Mouse (Mus musculus): ENCODE results near the gene Eif4enif1. TPM values are rescaled to one million over a fixed set of nuclear protein-coding genes. Genes with fewer than 3 reads are reported as not detected.

Eif4enif1 gene
- total and polyA plus RNA-seq, 3 experiments: 54.5 to 127 (median 60.8) TPM

DNA sequence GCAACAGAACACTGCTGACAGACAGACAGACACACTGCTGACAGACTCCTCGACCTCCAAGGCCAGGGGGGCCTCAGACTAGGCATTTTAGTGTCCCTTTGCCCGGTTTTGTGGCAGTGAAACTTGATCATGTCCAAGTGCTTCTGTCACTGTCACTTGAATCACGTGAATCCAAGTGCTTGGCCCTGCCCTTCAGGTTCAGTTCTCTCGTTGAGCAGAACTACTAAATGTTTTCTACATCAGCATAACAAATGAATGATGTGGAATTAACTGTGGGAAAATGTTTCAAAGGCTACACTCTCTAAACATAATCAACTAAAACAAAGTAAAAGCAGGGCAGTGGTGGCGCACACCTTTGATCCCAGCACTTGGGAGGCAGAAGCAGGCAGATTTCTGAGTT, 76.2 kb downstream of the Eif4enif1 start:
- Histone ChIP-seq H3K27me3 (replicated peaks) (no peaks in the 10 kb centered on the region), H3K4me2 (ENCODE audit: insufficient read depth, low read depth, poor library complexity, severe bottlenecking) (no peak overlapping the region), H3K4me3 (replicated peaks in 1 of 3; ENCODE audit: low read depth in 2 of 3, low read length in 2 of 3, poor library complexity in 1 of 3) (no peak overlapping the region), H3K36me3 (replicated peaks in 1 of 2; ENCODE audit: control insufficient read depth in 1 of 2, insufficient read depth in 1 of 2, low read length in 1 of 2) (no peaks in the 10 kb centered on the region), H3K27ac (ENCODE audit: insufficient read depth, low read depth) (no peak overlapping the region), H3K9me3 (replicated peaks; ENCODE audit: low read length) (peaks cover 11% of the 10 kb centered on the region), H3K4me1 (ENCODE audit: control insufficient read depth in 1 of 2, insufficient read depth in 2 of 2) (no peaks in the 10 kb centered on the region), H3K9ac (ENCODE audit: insufficient read depth, low read depth) (no peak overlapping the region), H3K79me2 (replicated peaks; ENCODE audit: control insufficient read depth, extremely low read depth, insufficient read depth, poor library complexity, severe bottlenecking) (no peaks in the 10 kb centered on the region)
- in situ Hi-C loops (cut with MboI; ENCODE audit: low pct_ligation_motif_present, low pct_unique_long_range_greater_than_20kb, low sequenced_read_pairs) (no loop called here), dilution Hi-C loops (cut with MboI; ENCODE audit: extremely low pct_ligation_motif_present, extremely low pct_unique_long_range_greater_than_20kb, low sequenced_read_pairs) (no loop called here)
- TF ChIP-seq PAX5 (IDR thresholded peaks at IDR 0.05; ENCODE audit: low read length): no peak
- no peak for TF ChIP-seq ETS1 (conservative IDR thresholded peaks at IDR 0.05; ENCODE audit: low read depth, low read length)
- no peak for TF ChIP-seq JUND (conservative IDR thresholded peaks at IDR 0.05; ENCODE audit: low read depth, low read length)
- no peak for TF ChIP-seq EP300 (IDR thresholded peaks at IDR 0.05; ENCODE audit: low read length)
- TF ChIP-seq CTCF (conservative IDR thresholded peaks at IDR 0.05 in 1 of 2, IDR thresholded peaks at IDR 0.05 in 1 of 2; ENCODE audit: low read depth in 2 of 2, low read length in 2 of 2): no peak
- no peak for TF ChIP-seq MAFK (IDR thresholded peaks at IDR 0.05; ENCODE audit: insufficient replicate concordance, low read length)
- TF ChIP-seq POLR2A (IDR thresholded peaks at IDR 0.05; ENCODE audit: low read depth, low read length): no peak
- TF ChIP-seq BHLHE40 (IDR thresholded peaks at IDR 0.05; ENCODE audit: low read depth, low read length): no peak
- TF ChIP-seq IRF4 (IDR thresholded peaks at IDR 0.05; ENCODE audit: low read depth, low read length): no peak
- TF ChIP-seq E2F4 (IDR thresholded peaks at IDR 0.05; ENCODE audit: insufficient replicate concordance, low read depth, low read length): no peak
- TF ChIP-seq MXI1 (IDR thresholded peaks at IDR 0.05; ENCODE audit: low read depth, low read length): no peak
- no peak for TF ChIP-seq USF1 (IDR thresholded peaks at IDR 0.05; ENCODE audit: low read depth, low read length)
- TF ChIP-seq KAT2A (IDR thresholded peaks at IDR 0.05; ENCODE audit: insufficient replicate concordance, low read length): no peak
- TF ChIP-seq TBP (conservative IDR thresholded peaks at IDR 0.05; ENCODE audit: low read depth, low read length): no peak
- TF ChIP-seq RCOR1 (conservative IDR thresholded peaks at IDR 0.05; ENCODE audit: low read depth, low read length): no peak
- no peak for DNase-seq (ENCODE audit: extremely low read depth)

DNA sequence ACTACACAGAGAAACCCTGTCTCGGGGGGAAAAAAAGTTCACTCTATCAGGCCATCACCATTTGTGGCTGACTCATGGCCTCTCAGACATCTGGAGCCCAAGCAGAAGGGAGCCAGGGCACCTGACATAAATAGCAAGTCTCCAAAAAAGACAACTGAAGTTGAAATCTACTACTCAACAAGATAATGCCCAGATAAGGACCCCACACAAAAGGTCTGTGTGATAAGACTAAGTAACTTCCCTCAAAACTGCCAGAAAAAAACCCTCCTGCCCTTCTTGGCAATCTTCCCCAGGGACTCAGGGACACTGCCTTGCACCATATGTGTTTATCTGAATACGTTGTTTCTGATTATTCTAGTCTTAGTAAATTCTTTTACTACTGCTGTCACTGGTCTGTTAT, 77.5 kb downstream of the Eif4enif1 start:
- no peak for TF ChIP-seq E2F4 (IDR thresholded peaks at IDR 0.05; ENCODE audit: insufficient replicate concordance, low read depth, low read length)
- TF ChIP-seq JUND (conservative IDR thresholded peaks at IDR 0.05; ENCODE audit: low read depth, low read length): no peak
- no peak for TF ChIP-seq RAD21 (IDR thresholded peaks at IDR 0.05; ENCODE audit: low read depth, low read length)
- no peak for TF ChIP-seq SMC3 (IDR thresholded peaks at IDR 0.05; ENCODE audit: low read depth, low read length)
- TF ChIP-seq ELF1 (IDR thresholded peaks at IDR 0.05; ENCODE audit: low read depth, low read length): no peak
- TF ChIP-seq TCF12 (IDR thresholded peaks at IDR 0.05; ENCODE audit: low read depth, low read length): no peak
- TF ChIP-seq ZMIZ1 (IDR thresholded peaks at IDR 0.05; ENCODE audit: low read depth, low read length): no peak
- TF ChIP-seq JUN (IDR thresholded peaks at IDR 0.05; ENCODE audit: insufficient read depth, low read depth, low read length): no peak
- TF ChIP-seq USF2 (conservative IDR thresholded peaks at IDR 0.05; ENCODE audit: low read depth, low read length): no peak
- TF ChIP-seq POLR2A (IDR thresholded peaks at IDR 0.05; ENCODE audit: low read depth, low read length): no peak
- TF ChIP-seq GABPA (IDR thresholded peaks at IDR 0.05; ENCODE audit: insufficient replicate concordance, low read depth, low read length): no peak
- Histone ChIP-seq H3K4me1 (ENCODE audit: control insufficient read depth in 1 of 2, insufficient read depth in 2 of 2) (no peaks in the 10 kb centered on the region), H3K4me3 (replicated peaks in 1 of 3; ENCODE audit: low read depth in 2 of 3, low read length in 2 of 3, poor library complexity in 1 of 3) (no peak overlapping the region), H3K36me3 (replicated peaks in 1 of 2; ENCODE audit: control insufficient read depth in 1 of 2, insufficient read depth in 1 of 2, low read length in 1 of 2) (no peaks in the 10 kb centered on the region), H3K4me2 (ENCODE audit: insufficient read depth, low read depth, poor library complexity, severe bottlenecking) (no peak overlapping the region), H3K27me3 (replicated peaks) (no peaks in the 10 kb centered on the region), H3K79me2 (replicated peaks; ENCODE audit: control insufficient read depth, extremely low read depth, insufficient read depth, poor library complexity, severe bottlenecking) (no peaks in the 10 kb centered on the region), H3K9me3 (replicated peaks; ENCODE audit: low read length) (peaks cover 20% of the 10 kb centered on the region), H3K27ac (ENCODE audit: insufficient read depth, low read depth) (no peak overlapping the region), H3K9ac (ENCODE audit: insufficient read depth, low read depth) (no peak overlapping the region)
- DNase-seq (ENCODE audit: extremely low read depth): no peak
- dilution Hi-C loops (cut with MboI; ENCODE audit: extremely low pct_ligation_motif_present, extremely low pct_unique_long_range_greater_than_20kb, low sequenced_read_pairs) (no loop called here), in situ Hi-C loops (cut with MboI; ENCODE audit: low pct_ligation_motif_present, low pct_unique_long_range_greater_than_20kb, low sequenced_read_pairs) (no loop called here)

Measured in CH12.LX (cell line).